Mouse (Mus musculus): ENCODE data around the gene Plcg2. TPM values are rescaled to one million over a fixed set of nuclear protein-coding genes. Genes with fewer than 3 reads are reported as not detected.

Plcg2 gene
- polyA plus RNA-seq, 1 experiment, result 14.6 TPM

DNA sequence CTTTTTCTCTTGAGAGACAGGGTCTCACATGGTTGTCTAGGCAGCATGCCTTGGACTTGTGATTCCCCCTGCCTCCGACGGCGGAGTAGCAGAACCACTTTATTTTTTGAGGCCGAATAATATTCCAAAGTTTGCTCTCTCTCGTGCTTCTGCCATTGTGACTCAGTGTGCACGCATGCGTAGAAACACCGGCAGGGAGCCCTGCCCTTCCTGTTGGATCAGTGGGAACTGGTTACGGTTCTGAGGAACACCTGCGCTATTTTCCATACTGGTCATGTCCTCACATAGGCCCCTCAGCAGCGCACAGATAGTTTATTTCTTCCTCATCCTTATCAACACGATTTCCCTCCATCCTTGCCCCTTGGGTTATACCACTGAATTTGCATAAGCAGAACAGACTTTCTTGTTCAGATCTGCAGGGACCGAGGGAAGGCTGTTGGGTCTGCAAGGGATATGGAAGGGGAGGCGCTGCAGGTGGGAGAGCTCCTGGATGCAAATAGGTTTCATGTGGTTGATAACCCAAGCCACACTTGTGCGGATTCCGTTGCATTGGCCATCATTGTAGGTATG is 64.4 kb downstream of the Plcg2 start:
- no peaks in the 10 kb centered on the region for H3K27me3 ChIP-seq (ENCODE audit: control insufficient read depth, insufficient read depth, low read length)
- peaks cover 2% of the 10 kb centered on the region; the same call in 1 of the 2 replicates for H3K36me3 ChIP-seq (ENCODE audit: control insufficient read depth, insufficient read depth, low read length)
- H3K4me3 ChIP-seq (ENCODE audit: low read depth, low read length), result peak overlapping the region; percentile 49
- TF ChIP-seq CTCF (IDR thresholded peaks at IDR 0.05; ENCODE audit: extremely low read depth, insufficient read length, insufficient replicate concordance, low read depth, low read length) (no peak), POLR2A (IDR thresholded peaks at IDR 0.05; ENCODE audit: low read depth, low read length) (no peak)
- no peak overlapping the region for H3K27ac ChIP-seq (ENCODE audit: insufficient read depth, low read depth, low read length)
- H3K4me1 ChIP-seq (ENCODE audit: control insufficient read depth, insufficient read depth, insufficient read length, low read length), result no peaks in the 10 kb centered on the region; the same call in 1 of the 2 replicates
- WGBS, result 28% methylated on average over 16 of the region's 16 CpGs

DNA sequence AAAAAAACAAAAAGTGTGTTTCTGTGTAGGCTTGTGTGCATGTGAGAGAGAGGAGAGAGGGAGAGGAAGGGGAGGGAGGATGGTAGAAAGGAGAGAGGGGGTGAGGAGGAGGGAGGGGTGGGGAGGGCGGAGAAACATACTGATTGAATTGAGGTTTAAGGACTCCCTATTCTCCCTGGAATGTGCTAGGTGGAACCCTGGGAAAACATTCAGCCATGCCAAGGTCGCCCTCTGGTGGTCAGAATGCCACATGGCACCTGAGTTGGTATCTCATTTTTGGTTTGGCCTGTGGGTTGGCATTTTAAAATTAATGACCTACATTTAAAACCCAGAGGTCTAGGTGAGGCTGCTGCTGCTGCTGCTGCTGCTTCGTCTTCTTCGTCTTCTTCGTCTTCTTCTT is 71.3 kb downstream of the Plcg2 start:
- H3K27me3 ChIP-seq (ENCODE audit: control insufficient read depth, insufficient read depth, low read length), result no peaks in the 10 kb centered on the region
- WGBS, result 36% methylated on average over 5 of the region's 5 CpGs
- peaks cover 7% of the 10 kb centered on the region; the same call in 1 of the 2 replicates for H3K36me3 ChIP-seq (ENCODE audit: control insufficient read depth, insufficient read depth, low read length)
- no peaks in the 10 kb centered on the region for H3K4me1 ChIP-seq (ENCODE audit: control insufficient read depth, insufficient read depth, insufficient read length, low read length)
- no peak overlapping the region for H3K4me3 ChIP-seq (ENCODE audit: low read depth, low read length)
- TF ChIP-seq CTCF (IDR thresholded peaks at IDR 0.05; ENCODE audit: extremely low read depth, insufficient read length, insufficient replicate concordance, low read depth, low read length) (peak; percentile 96; the same call in 1 of the 2 replicates), POLR2A (IDR thresholded peaks at IDR 0.05; ENCODE audit: low read depth, low read length) (no peak)
- H3K27ac ChIP-seq (ENCODE audit: insufficient read depth, low read depth, low read length), result no peak overlapping the region

DNA sequence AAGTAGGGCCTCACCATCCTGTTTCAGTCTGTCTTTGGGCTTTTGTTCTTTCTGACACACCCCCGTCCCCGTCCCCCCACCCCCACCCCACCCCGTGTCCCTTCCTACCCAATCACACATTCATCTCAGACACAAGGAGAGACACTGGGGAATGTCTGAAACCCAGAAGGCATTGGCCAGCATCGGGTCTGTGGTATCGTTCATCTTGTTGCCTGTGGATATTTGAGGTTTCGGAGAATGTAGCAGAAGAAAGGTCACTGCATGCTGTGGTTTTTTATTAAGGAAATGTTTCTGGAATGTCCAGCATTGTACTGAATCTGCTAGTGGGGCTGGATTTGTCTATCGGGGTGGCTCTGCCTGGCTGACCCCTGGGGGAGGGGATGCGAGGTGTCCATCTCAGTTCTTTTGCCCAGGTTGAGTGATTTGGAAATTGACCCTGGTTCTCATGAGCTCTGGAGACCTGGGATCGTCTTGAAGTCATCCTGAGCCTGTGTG is 78.2 kb downstream of the Plcg2 start:
- Histone ChIP-seq H3K27me3 (ENCODE audit: control insufficient read depth, insufficient read depth, low read length) (no peaks in the 10 kb centered on the region), H3K4me1 (ENCODE audit: control insufficient read depth, insufficient read depth, insufficient read length, low read length) (no peaks in the 10 kb centered on the region), H3K36me3 (ENCODE audit: control insufficient read depth, insufficient read depth, low read length) (peaks cover 1% of the 10 kb centered on the region; the same call in 1 of the 2 replicates), H3K4me3 (ENCODE audit: low read depth, low read length) (no peak overlapping the region), H3K27ac (ENCODE audit: insufficient read depth, low read depth, low read length) (no peak overlapping the region)
- no peak for TF ChIP-seq POLR2A (IDR thresholded peaks at IDR 0.05; ENCODE audit: low read depth, low read length)
- no peak for TF ChIP-seq CTCF (IDR thresholded peaks at IDR 0.05; ENCODE audit: extremely low read depth, insufficient read length, insufficient replicate concordance, low read depth, low read length)
- 70% methylated on average over 9 of the region's 9 CpGs for WGBS

DNA sequence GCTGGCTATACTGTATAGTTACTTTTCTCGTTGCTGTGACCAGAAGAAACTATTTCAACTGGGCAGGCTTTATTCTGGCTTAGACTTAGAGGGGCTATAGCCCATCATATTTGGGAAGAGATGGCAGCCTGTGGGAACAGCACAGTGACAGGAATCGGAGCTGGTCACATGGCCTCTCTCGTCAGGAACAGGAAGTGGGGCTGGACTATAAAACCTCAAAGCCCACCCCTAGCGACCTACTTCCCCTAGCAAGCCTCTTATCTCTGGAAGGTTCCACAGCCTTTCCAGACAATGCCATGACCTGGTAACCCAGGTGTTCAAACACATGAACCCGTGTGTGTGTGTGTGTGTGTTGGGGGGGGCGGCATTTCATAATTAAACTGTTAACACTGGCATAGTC is 79.0 kb downstream of the Plcg2 start:
- Histone ChIP-seq H3K36me3 (ENCODE audit: control insufficient read depth, insufficient read depth, low read length) (peaks cover 1% of the 10 kb centered on the region), H3K4me1 (ENCODE audit: control insufficient read depth, insufficient read depth, insufficient read length, low read length) (no peaks in the 10 kb centered on the region), H3K4me3 (ENCODE audit: low read depth, low read length) (no peak overlapping the region), H3K27ac (ENCODE audit: insufficient read depth, low read depth, low read length) (no peak overlapping the region), H3K27me3 (ENCODE audit: control insufficient read depth, insufficient read depth, low read length) (no peaks in the 10 kb centered on the region)
- WGBS, result 62% methylated on average over 6 of the region's 6 CpGs
- TF ChIP-seq POLR2A (IDR thresholded peaks at IDR 0.05; ENCODE audit: low read depth, low read length), result no peak
- TF ChIP-seq CTCF (IDR thresholded peaks at IDR 0.05; ENCODE audit: extremely low read depth, insufficient read length, insufficient replicate concordance, low read depth, low read length), result no peak

DNA sequence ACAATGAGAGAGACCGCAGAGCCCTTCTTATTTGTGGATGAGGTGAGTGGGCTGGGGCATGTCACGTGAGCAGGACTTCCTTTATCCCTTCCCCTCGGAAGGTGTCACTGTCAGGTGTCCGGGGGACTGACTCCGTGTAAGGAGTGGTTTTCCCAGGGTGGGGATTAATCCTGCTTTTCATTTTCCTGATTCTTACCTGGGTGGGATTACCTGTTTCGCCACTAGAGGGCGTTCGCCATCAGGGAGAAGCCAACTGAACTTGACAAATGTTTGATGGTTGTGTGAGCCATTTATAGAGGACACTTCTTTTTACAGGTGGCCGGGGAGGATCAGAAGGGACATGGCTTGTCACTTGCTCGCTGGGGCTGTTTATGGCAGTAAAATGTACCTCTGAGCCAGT is 79.8 kb downstream of the Plcg2 start:
- TF ChIP-seq POLR2A (IDR thresholded peaks at IDR 0.05; ENCODE audit: low read depth, low read length) (no peak), CTCF (IDR thresholded peaks at IDR 0.05; ENCODE audit: extremely low read depth, insufficient read length, insufficient replicate concordance, low read depth, low read length) (peak; percentile 53; the same call in 1 of the 2 replicates)
- H3K27ac ChIP-seq (ENCODE audit: insufficient read depth, low read depth, low read length), result no peak overlapping the region
- H3K4me1 ChIP-seq (ENCODE audit: control insufficient read depth, insufficient read depth, insufficient read length, low read length), result no peaks in the 10 kb centered on the region
- peaks cover 1% of the 10 kb centered on the region for H3K36me3 ChIP-seq (ENCODE audit: control insufficient read depth, insufficient read depth, low read length)
- H3K27me3 ChIP-seq (ENCODE audit: control insufficient read depth, insufficient read depth, low read length), result no peaks in the 10 kb centered on the region
- WGBS, result 54% methylated on average over 10 of the region's 10 CpGs
- no peak overlapping the region for H3K4me3 ChIP-seq (ENCODE audit: low read depth, low read length)

DNA sequence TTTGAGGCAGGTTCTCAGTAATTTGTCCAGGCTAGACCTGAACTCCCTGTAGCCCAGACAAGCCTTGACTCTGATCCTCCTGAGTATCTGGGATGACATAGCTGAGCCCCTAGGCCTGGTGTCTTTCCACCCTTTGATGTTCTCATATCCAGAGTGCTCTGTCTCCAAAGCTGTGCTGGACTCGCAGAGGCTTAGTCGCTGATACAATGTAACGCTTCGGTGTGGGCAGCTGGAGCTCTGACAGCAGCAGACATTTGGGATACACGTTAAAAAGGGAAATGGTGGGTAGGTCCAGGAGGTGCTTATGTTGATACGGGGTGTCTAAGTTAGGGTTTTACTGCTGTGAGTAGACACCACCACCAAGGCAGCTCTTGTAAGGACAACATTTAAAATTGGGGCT is 80.8 kb downstream of the Plcg2 start:
- 94% methylated on average over 6 of the region's 6 CpGs for WGBS
- peaks cover 3% of the 10 kb centered on the region for H3K36me3 ChIP-seq (ENCODE audit: control insufficient read depth, insufficient read depth, low read length)
- no peak for TF ChIP-seq POLR2A (IDR thresholded peaks at IDR 0.05; ENCODE audit: low read depth, low read length)
- no peak for TF ChIP-seq CTCF (IDR thresholded peaks at IDR 0.05; ENCODE audit: extremely low read depth, insufficient read length, insufficient replicate concordance, low read depth, low read length)
- H3K27ac ChIP-seq (ENCODE audit: insufficient read depth, low read depth, low read length), result no peak overlapping the region
- H3K4me1 ChIP-seq (ENCODE audit: control insufficient read depth, insufficient read depth, insufficient read length, low read length), result no peaks in the 10 kb centered on the region
- H3K27me3 ChIP-seq (ENCODE audit: control insufficient read depth, insufficient read depth, low read length), result no peaks in the 10 kb centered on the region
- no peak overlapping the region for H3K4me3 ChIP-seq (ENCODE audit: low read depth, low read length)

GRCm38 (mm10) chr8:117593862-117594261 is 95.8 kb downstream of the Plcg2 start:
- Histone ChIP-seq H3K27ac (ENCODE audit: insufficient read depth, low read depth, low read length) (no peak overlapping the region), H3K4me1 (ENCODE audit: control insufficient read depth, insufficient read depth, insufficient read length, low read length) (no peaks in the 10 kb centered on the region), H3K27me3 (ENCODE audit: control insufficient read depth, insufficient read depth, low read length) (no peaks in the 10 kb centered on the region), H3K4me3 (ENCODE audit: low read depth, low read length) (no peak overlapping the region), H3K36me3 (ENCODE audit: control insufficient read depth, insufficient read depth, low read length) (peaks cover 30% of the 10 kb centered on the region)
- WGBS, result 71% methylated on average over 5 of the region's 5 CpGs
- TF ChIP-seq CTCF (IDR thresholded peaks at IDR 0.05; ENCODE audit: extremely low read depth, insufficient read length, insufficient replicate concordance, low read depth, low read length) (no peak), POLR2A (IDR thresholded peaks at IDR 0.05; ENCODE audit: low read depth, low read length) (no peak)
